ENCODE assay signal across 7 mouse cellular contexts in the genomic region with DNA sequence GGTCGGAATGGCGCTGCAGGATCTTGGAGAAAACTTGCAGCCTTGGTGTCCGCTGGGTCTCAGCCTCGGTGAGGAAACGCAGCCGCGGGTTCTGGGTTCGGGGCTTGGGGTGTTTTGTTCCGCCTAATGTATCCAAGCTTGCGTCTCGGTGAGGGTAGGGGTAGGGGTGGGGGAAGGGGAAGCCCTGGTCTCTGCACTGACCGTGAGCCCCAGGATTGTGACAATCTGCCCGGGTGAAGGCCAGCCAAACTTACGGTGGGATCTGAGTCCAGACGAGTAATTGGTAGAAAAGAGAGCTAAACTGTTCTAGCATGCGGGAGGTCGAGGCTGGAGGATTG. TPM values are rescaled to one million over a fixed set of nuclear protein-coding genes. Genes with fewer than 3 reads are reported as not detected.
DNase-seq lines count a peak whose midpoint lies in the region; ATAC-seq and TF ChIP-seq lines count a peak whose summit lies in the region.

No protein-coding gene starts in this region.

- H3K36me3 ChIP-seq in lung, embryonic 15.5 days = no peaks in the 10 kb centered on the region
- no peaks in the 10 kb centered on the region for H3K36me3 ChIP-seq in limb, embryonic 11.5 days (ENCODE audit: control insufficient read depth, insufficient read depth, low read length)
- H3K36me3 ChIP-seq in small intestine, adult 2 months (ENCODE audit: control insufficient read depth, insufficient read depth, low read length) = no peaks in the 10 kb centered on the region

- WGBS in lung, embryonic 15.5 days = 2% methylated on average over 17 of the region's 17 CpGs
- under 1% methylated on average over 17 of the region's 17 CpGs for WGBS in limb, embryonic 11.5 days
- WGBS in small intestine, adult 2 months = 1% methylated on average over 17 of the region's 17 CpGs

- TF ChIP-seq CTCF in small intestine, adult 2 months (IDR thresholded peaks at IDR 0.05; ENCODE audit: extremely low read depth, insufficient read length, insufficient replicate concordance, low read depth, low read length) = no peak

- peaks cover 44% of the 10 kb centered on the region for H3K4me1 ChIP-seq in lung, embryonic 15.5 days
- H3K4me1 ChIP-seq in limb, embryonic 11.5 days (ENCODE audit: control insufficient read depth, insufficient read depth, low read length) = peaks cover 5% of the 10 kb centered on the region; the same call in 1 of the 2 replicates
- peaks cover 10% of the 10 kb centered on the region for H3K4me1 ChIP-seq in small intestine, adult 2 months (ENCODE audit: control insufficient read depth, insufficient read depth, insufficient read length, low read length)

- H3K4me2 ChIP-seq in lung, embryonic 15.5 days = peak overlapping the region; percentile 90
- peak overlapping the region; percentile 60 for H3K4me2 ChIP-seq in limb, embryonic 11.5 days (ENCODE audit: low read depth, severe bottlenecking)

- DNase-seq in lung, postnatal 10 days = no peak
- DNase-seq in limb, embryonic 11.5 days (ENCODE audit: low spot score) = no peak
- no peak for DNase-seq in layer of hippocampus, postnatal 14 days (ENCODE audit: low spot score in 2 of 2)
- no peak for DNase-seq in left cerebral cortex, adult 9 months (ENCODE audit: low spot score in 2 of 2)

- H3K27ac ChIP-seq in lung, embryonic 15.5 days = no peak overlapping the region
- no peak overlapping the region for H3K27ac ChIP-seq in limb, embryonic 11.5 days (replicated peaks; ENCODE audit: low read depth, low read length)
- no peak overlapping the region for H3K27ac ChIP-seq in small intestine, adult 2 months (ENCODE audit: insufficient read depth, low read depth, low read length)

- peak overlapping the region; percentile 98 for H3K4me3 ChIP-seq in lung, embryonic 15.5 days
- peak overlapping the region; percentile 74 for H3K4me3 ChIP-seq in limb, embryonic 11.5 days (ENCODE audit: low read depth, low read length)
- peak overlapping the region; percentile 81 for H3K4me3 ChIP-seq in small intestine, adult 2 months (ENCODE audit: low read depth, low read length)

- H3K9me3 ChIP-seq in lung, embryonic 15.5 days = no peaks in the 10 kb centered on the region
- H3K9me3 ChIP-seq in limb, embryonic 11.5 days (ENCODE audit: control insufficient read depth, low read length) = no peaks in the 10 kb centered on the region

- no peak for TF ChIP-seq POLR2A in small intestine, adult 2 months (IDR thresholded peaks at IDR 0.05; ENCODE audit: low read depth, low read length)

- peak; percentile 39; the same call in 1 of the 2 replicates for ATAC-seq in lung, embryonic 15.5 days (ENCODE audit: borderline replicate concordance, extremely low read depth, low FRiP score, low TSS enrichment)
- ATAC-seq in erythroid progenitor cell, adult 5-6 weeks (replicated peaks; ENCODE audit: low FRiP score, poor library complexity, severe bottlenecking) = peak; percentile 5; the same call in 1 of the 2 replicates
- ATAC-seq in limb, embryonic 11.5 days (ENCODE audit: insufficient number of reproducible peaks, low FRiP score, low TSS enrichment, low read depth) = no peak; the same call in 1 of the 2 replicates

- peak overlapping the region; percentile 99 for H3K9ac ChIP-seq in lung, embryonic 15.5 days
- H3K9ac ChIP-seq in limb, embryonic 11.5 days (ENCODE audit: low read length) = peak overlapping the region; percentile 84

- no peaks in the 10 kb centered on the region for H3K27me3 ChIP-seq in lung, embryonic 15.5 days
- no peaks in the 10 kb centered on the region for H3K27me3 ChIP-seq in limb, embryonic 11.5 days (ENCODE audit: control insufficient read depth, insufficient read depth, low read length)
- no peaks in the 10 kb centered on the region for H3K27me3 ChIP-seq in small intestine, adult 2 months (ENCODE audit: control insufficient read depth, insufficient read depth, low read length)

RNA-seq across cellular contexts. Expression of gene Ncapd3, which starts 0.8 kb away (rescaled TPM):
- 33.1 and 33.2 TPM in 2 replicates for polyA plus RNA-seq in lung, embryonic 15.5 days (2015; fragmentation: Nextera tagmentation; extraction: Ambion mirVana)
- total RNA-seq in erythroid progenitor cell, adult 5-6 weeks (2015; ENCODE audit: low replicate concordance) = 406 and 456 TPM in 2 replicates
- total RNA-seq in erythroid progenitor cell, adult 5-6 weeks (2017; ENCODE audit: low replicate concordance) = 245 and 279 TPM in 2 replicates
- polyA plus RNA-seq in limb, embryonic 11.5 days (2014; fragmentation: Nextera tagmentation; extraction: Ambion mirVana) = 44.3 and 46.5 TPM in 2 replicates
- 7.6 and 13.2 TPM in 2 replicates for polyA plus RNA-seq in small intestine, adult 2 months (2012; rRNA removed)
- total RNA-seq in layer of hippocampus, postnatal 14 days (2021) = 10 to 100 TPM; 17.2 to 18.2 TPM

RNA-seq across cellular contexts. Expression of gene Vps26b, which starts 0.9 kb away (rescaled TPM):
- 30.5 and 32.4 TPM in 2 replicates for polyA plus RNA-seq in lung, embryonic 15.5 days (2015; fragmentation: Nextera tagmentation; extraction: Ambion mirVana)
- total RNA-seq in erythroid progenitor cell, adult 5-6 weeks (2015; ENCODE audit: low replicate concordance) = 10.1 and 15.1 TPM in 2 replicates
- 10.0 and 14.7 TPM in 2 replicates for total RNA-seq in erythroid progenitor cell, adult 5-6 weeks (2017; ENCODE audit: low replicate concordance)
- polyA plus RNA-seq in limb, embryonic 11.5 days (2014; fragmentation: Nextera tagmentation; extraction: Ambion mirVana) = 44.7 and 48.1 TPM in 2 replicates
- polyA plus RNA-seq in small intestine, adult 2 months (2012; rRNA removed) = 16.2 and 28.1 TPM in 2 replicates
- total RNA-seq in layer of hippocampus, postnatal 14 days (2021) = 100 to 1,000 TPM; 114 to 119 TPM

RNA-seq across cellular contexts. Expression of gene Thyn1, which starts 31.2 kb away (rescaled TPM):
- polyA plus RNA-seq in lung, embryonic 15.5 days (2015; fragmentation: Nextera tagmentation; extraction: Ambion mirVana) = 135 and 136 TPM in 2 replicates
- 4.6 and 9.7 TPM in 2 replicates for total RNA-seq in erythroid progenitor cell, adult 5-6 weeks (2015; ENCODE audit: low replicate concordance)
- 3.6 and 10.3 TPM in 2 replicates for total RNA-seq in erythroid progenitor cell, adult 5-6 weeks (2017; ENCODE audit: low replicate concordance)
- polyA plus RNA-seq in limb, embryonic 11.5 days (2014; fragmentation: Nextera tagmentation; extraction: Ambion mirVana) = 173 and 174 TPM in 2 replicates
- polyA plus RNA-seq in small intestine, adult 2 months (2012; rRNA removed) = 2.0 and 2.1 TPM in 2 replicates
- total RNA-seq in layer of hippocampus, postnatal 14 days (2021) = 10 to 100 TPM; 87.3 to 93.1 TPM

RNA-seq across cellular contexts. Expression of gene Acad8, which starts 31.4 kb away (rescaled TPM):
- 48.5 and 53.5 TPM in 2 replicates for polyA plus RNA-seq in lung, embryonic 15.5 days (2015; fragmentation: Nextera tagmentation; extraction: Ambion mirVana)
- 1.1 TPM in 1 of 2 replicates, not detected in the other for total RNA-seq in erythroid progenitor cell, adult 5-6 weeks (2015; ENCODE audit: low replicate concordance)
- total RNA-seq in erythroid progenitor cell, adult 5-6 weeks (2017; ENCODE audit: low replicate concordance) = 1.9 and 4.8 TPM in 2 replicates
- 39.7 and 50.2 TPM in 2 replicates for polyA plus RNA-seq in limb, embryonic 11.5 days (2014; fragmentation: Nextera tagmentation; extraction: Ambion mirVana)
- 6.1 and 7.4 TPM in 2 replicates for polyA plus RNA-seq in small intestine, adult 2 months (2012; rRNA removed)
- 10 to 100 TPM; 35.7 to 37.2 TPM for total RNA-seq in layer of hippocampus, postnatal 14 days (2021)

Comparison
In these comparisons a context has a peak if more than half of its experiments do, and no peak if none do; other contexts are left out.
1. RNA of gene Thyn1, which starts 31.2 kb away (polyA plus RNA-seq): 173 to 174 TPM in limb, embryonic 11.5 days and 135 to 136 TPM in lung, embryonic 15.5 days; 2.0 to 2.1 TPM in small intestine, adult 2 months; every median in the first group is over 10 times any median in the second.
2. Peak in every context shown above with its lines, with median percentiles within 50 percentile points of each other: H3K4me3 ChIP-seq.